Mouse (Mus musculus) hindbrain, embryonic 11.5 days (tissue): Measurements from ENCODE around the gene Ms4a3. TPM values are rescaled to one million over a fixed set of nuclear protein-coding genes. Genes with fewer than 3 reads are reported as not detected.

Source experiments
- ATAC-seq: fragments of 200-750 bp; cut with Nextera tagmentation; 2 replicates; pipeline ENCODE4 v1.8.0; 2017; ENCODE audit warnings: mild to moderate bottlenecking, moderate TSS enrichment, moderate library complexity; ENCODE audit not compliant: low FRiP score
- DNase-seq: peaks from one replicate; pipeline ENCODE4 v3.0.0-alpha.2; 2015; ENCODE audit warnings: low spot score
- H3K27ac ChIP-seq: fragments of 300-500 bp; sonication (generic); 2 replicates; pipeline ENCODE4 v1.5.1; 2014; ENCODE audit warnings: mild to moderate bottlenecking, low read depth, low read length
- H3K27me3 ChIP-seq: fragments of 300-500 bp; sonication (generic); 2 replicates; pipeline ENCODE4 v1.6.1; 2014; ENCODE audit warnings: mild to moderate bottlenecking, low read length, moderate library complexity, mixed read lengths; ENCODE audit not compliant: control insufficient read depth, insufficient read depth
- H3K36me3 ChIP-seq: fragments of 300-500 bp; sonication (generic); 2 replicates; pipeline ENCODE4 v1.6.1; 2014; ENCODE audit warnings: mild to moderate bottlenecking, low read length, moderate library complexity, mixed read lengths; ENCODE audit not compliant: control insufficient read depth, insufficient read depth
- H3K4me1 ChIP-seq: fragments of 300-500 bp; sonication (generic); replicated peaks from 2 replicates; pipeline ENCODE4 v1.6.1; 2014; ENCODE audit warnings: low read length, mixed read lengths; ENCODE audit not compliant: control insufficient read depth, insufficient read depth
- H3K4me2 ChIP-seq: fragments of 300-500 bp; sonication (generic); replicated peaks from 2 replicates; pipeline ENCODE4 v1.6.1; 2014; ENCODE audit warnings: mild to moderate bottlenecking, low read depth, low read length
- H3K4me3 ChIP-seq: fragments of 300-500 bp; sonication (generic); 2 replicates; pipeline ENCODE4 v1.5.1; 2014; ENCODE audit warnings: low read depth, low read length
- H3K9ac ChIP-seq: fragments of 300-500 bp; sonication (generic); 2 replicates; pipeline ENCODE4 v1.6.1; 2014; ENCODE audit warnings: low read depth, low read length
- H3K9me3 ChIP-seq: fragments of 300-500 bp; sonication (generic); 2 replicates; pipeline ENCODE4 v1.6.1; 2016; ENCODE audit warnings: low read length; ENCODE audit not compliant: control insufficient read depth
- WGBS: fragments of 180-500 bp; shearing (Covaris S2); extraction: QIAGEN DNeasy Blood & Tissue Kit; methylation state at CpG from one replicate; pipeline ENCODE4 v1.1.7; 2014; 5-methylcytosine and 5-hydroxymethylcytosine counted together
- polyA plus RNA-seq: library from polyadenylated mRNA; unstranded; fragments of >200 nt; fragmentation: Nextera tagmentation; extraction: Ambion mirVana; gene quantifications from 2 replicates; pipeline ENCODE4 v1.2.1, GENCODE M21; 2014

Gene Ms4a3
- 0.36 TPM in 1 of 2 replicates, not detected in the other for polyA plus RNA-seq

DNA sequence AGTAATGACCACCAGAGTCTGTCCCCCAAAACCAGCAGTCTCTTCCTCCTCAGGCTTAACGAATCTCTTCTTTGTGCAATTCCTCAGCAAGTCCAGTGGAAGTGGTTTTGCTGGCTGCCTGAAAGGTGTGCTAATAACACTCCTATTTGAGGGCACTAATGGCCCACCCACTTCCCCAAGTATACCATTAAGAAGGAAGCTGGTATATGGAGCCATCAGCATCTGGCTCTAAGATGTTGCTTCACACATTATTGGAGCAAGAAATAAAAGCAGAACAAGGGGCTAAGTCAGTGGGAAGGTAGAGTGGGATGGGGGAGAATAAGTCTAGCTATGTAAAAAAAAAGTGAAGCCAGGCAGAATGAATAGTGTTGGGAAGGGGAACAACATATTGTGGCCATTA lies at the start of gene Ms4a3:
Ms4a3 (minus strand) TSS at position 120 of the 400 bp plus-strand sequence.
- Histone ChIP-seq H3K36me3 (no peaks in the 10 kb centered on the region), H3K4me3 (no peak within 1 kb of the TSS), H3K9me3 (no peaks in the 10 kb centered on the region), H3K27ac (no peak within 1 kb of the TSS), H3K4me1 (no peaks in the 10 kb centered on the region), H3K27me3 (no peaks in the 10 kb centered on the region), H3K4me2 (no peak within 1 kb of the TSS), H3K9ac (no peak within 1 kb of the TSS)
- ATAC-seq (no peak), DNase-seq (no peak)
- WGBS: 73% methylated on average over 1 of the region's 1 CpGs

DNA sequence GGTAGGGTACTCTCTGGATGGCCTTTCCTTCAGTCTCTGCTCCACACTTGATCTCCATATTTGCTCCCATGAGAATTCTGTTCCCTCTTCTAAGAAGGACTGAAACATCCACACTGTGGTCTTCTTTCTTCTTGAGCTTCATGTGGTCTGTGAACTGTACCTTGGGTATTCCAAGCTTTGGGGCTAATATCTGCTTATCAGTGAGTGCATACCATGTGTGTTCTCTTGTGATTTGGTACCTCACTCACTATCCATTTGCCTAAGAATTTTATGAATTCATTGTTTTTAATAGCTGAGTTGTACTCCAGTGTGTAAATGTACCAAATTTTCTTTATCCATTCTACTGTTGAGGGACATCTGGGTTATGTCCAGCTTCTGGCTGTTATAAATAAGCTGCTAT lies 20.9 kb upstream of the Ms4a3 start:
- Histone ChIP-seq H3K36me3 (no peaks in the 10 kb centered on the region), H3K4me3 (no peak overlapping the region), H3K4me1 (no peaks in the 10 kb centered on the region), H3K27ac (no peak overlapping the region), H3K27me3 (no peaks in the 10 kb centered on the region), H3K9ac (no peak overlapping the region), H3K4me2 (no peak overlapping the region), H3K9me3 (no peaks in the 10 kb centered on the region)
- no peak for DNase-seq
- ATAC-seq: no peak

DNA sequence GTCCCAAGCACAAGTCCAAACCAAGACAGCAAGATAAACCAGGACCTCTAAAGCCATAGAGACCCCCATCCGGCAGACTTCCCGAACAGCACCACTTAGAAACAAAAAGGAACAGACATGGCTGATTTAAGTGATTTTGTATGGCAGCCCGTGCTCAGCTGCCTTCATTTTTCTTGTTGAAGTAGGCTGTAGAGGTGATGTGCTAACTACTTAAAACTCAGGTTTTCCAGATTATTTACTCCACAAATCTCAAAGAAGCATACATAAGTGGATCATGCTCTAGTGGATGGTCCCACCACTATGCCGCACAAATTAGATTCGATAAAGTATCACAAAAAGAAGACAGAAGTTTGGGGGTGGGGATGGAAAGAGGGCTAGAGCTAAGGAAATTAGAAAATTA lies 19.8 kb upstream of the Ms4a3 start, which contains the start of gene Oosp2:
Oosp2 (minus strand) TSS at position 101 of the 400 bp plus-strand sequence.
- WGBS: 93% methylated on average over 5 of the region's 5 CpGs
- Histone ChIP-seq H3K27me3 (no peaks in the 10 kb centered on the region), H3K4me3 (no peak within 1 kb of the TSS), H3K4me2 (no peak within 1 kb of the TSS), H3K27ac (no peak within 1 kb of the TSS), H3K9me3 (no peaks in the 10 kb centered on the region), H3K9ac (no peak within 1 kb of the TSS), H3K4me1 (no peaks in the 10 kb centered on the region), H3K36me3 (no peaks in the 10 kb centered on the region)
- no peak for ATAC-seq
- no peak for DNase-seq

DNA sequence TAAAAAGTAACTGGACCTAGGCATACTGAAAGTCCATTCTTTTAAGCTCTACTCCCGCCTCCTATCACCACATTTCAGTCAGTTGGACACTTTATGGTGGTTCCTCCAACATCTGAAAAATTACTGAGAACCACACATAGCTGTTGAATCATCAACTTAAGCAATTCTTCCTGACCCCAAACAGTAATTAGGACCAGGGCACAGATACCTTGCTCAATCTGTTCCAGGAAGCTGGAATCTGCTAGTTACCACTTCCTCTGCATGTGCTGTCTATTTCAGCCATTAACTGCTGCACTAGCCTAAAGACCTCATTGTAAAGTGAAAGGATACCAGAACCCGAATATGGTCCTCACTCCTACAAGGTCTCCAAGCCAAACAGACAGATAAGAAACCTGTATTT lies 18.5 kb upstream of the Ms4a3 start:
- ATAC-seq (no peak), DNase-seq (no peak)
- Histone ChIP-seq H3K4me1 (no peaks in the 10 kb centered on the region), H3K36me3 (no peaks in the 10 kb centered on the region), H3K27ac (no peak overlapping the region), H3K9me3 (no peaks in the 10 kb centered on the region), H3K4me2 (no peak overlapping the region), H3K9ac (no peak overlapping the region), H3K27me3 (no peaks in the 10 kb centered on the region), H3K4me3 (no peak overlapping the region)
- 75% methylated on average over 2 of the region's 2 CpGs for WGBS

DNA sequence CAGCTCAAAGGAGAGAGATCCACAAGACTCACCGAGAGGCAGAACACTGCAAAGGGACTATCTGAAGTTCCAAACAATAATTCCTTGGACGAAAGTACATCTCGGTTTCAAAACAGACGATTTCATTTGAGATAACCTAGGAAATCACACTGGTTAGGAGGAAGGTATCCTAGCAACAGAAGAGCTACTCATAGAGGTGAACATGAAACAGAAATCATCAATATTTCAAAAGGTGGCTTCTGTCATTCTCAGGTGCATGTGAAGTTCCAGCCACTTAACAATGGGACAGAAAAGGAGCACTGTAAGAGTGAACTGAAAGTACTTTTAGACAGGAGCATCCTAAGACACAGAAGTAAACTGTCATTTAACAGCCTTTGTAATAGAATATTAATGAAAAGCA lies 8.9 kb upstream of the Ms4a3 start:
- Histone ChIP-seq H3K27ac (no peak overlapping the region), H3K9me3 (no peaks in the 10 kb centered on the region), H3K9ac (no peak overlapping the region), H3K4me2 (no peak overlapping the region), H3K4me1 (no peaks in the 10 kb centered on the region), H3K27me3 (no peaks in the 10 kb centered on the region), H3K36me3 (no peaks in the 10 kb centered on the region), H3K4me3 (no peak overlapping the region)
- no peak for ATAC-seq
- DNase-seq: no peak
- WGBS: 82% methylated on average over 4 of the region's 4 CpGs

DNA sequence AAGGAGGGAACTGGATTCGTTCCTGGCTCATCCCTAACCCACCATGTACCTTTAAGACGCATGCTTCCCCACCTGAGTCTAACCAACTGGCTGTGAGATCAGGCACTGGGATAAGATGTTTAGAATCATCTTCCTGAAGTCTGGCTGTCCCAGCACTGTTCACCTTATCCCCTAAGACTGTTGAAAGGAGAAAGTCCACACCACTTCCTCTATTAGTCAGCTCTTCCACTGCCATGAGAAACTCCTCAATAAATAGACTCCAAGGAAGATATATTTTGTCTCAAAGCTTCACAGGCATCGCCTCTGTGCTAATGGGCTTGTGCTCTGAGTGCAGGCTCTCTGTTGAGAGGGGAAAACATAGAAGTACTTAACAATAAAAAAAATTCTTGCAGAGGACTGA lies 5.5 kb upstream of the Ms4a3 start:
- H3K9me3 ChIP-seq: no peaks in the 10 kb centered on the region
- DNase-seq (no peak), ATAC-seq (no peak)
- no peaks in the 10 kb centered on the region for H3K4me1 ChIP-seq
- H3K4me3 ChIP-seq: no peak overlapping the region
- no peaks in the 10 kb centered on the region for H3K36me3 ChIP-seq
- H3K27me3 ChIP-seq: no peaks in the 10 kb centered on the region
- H3K4me2 ChIP-seq: no peak overlapping the region
- no peak overlapping the region for H3K9ac ChIP-seq
- no peak overlapping the region for H3K27ac ChIP-seq
- WGBS: 89% methylated on average over 3 of the region's 3 CpGs

DNA sequence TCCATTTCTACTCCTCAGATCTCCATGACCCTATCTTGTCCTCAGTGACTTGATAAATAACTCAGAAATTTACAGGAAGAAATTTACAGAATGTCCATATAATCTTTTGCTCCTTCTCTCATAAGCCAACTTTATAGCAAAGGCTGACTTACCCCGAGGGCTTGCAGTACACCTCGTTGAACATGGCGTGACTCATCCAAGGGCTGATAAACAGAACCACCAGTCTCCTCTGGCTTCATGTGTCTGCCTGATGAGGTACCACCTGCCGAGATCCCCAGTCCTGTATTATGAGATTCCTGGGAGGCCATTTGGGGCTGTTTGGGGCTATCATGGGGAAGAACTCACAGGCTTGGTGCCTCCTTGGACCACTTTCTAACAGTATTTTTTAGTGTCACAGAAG lies 1.6 kb downstream of the Ms4a3 start:
- no peak overlapping the region for H3K27ac ChIP-seq
- no peak overlapping the region for H3K9ac ChIP-seq
- 75% methylated on average over 4 of the region's 4 CpGs for WGBS
- no peak overlapping the region for H3K4me2 ChIP-seq
- DNase-seq (no peak), ATAC-seq (no peak)
- no peak overlapping the region for H3K4me3 ChIP-seq
- H3K36me3 ChIP-seq: no peaks in the 10 kb centered on the region
- no peaks in the 10 kb centered on the region for H3K27me3 ChIP-seq
- H3K4me1 ChIP-seq: no peaks in the 10 kb centered on the region
- H3K9me3 ChIP-seq: no peaks in the 10 kb centered on the region

DNA sequence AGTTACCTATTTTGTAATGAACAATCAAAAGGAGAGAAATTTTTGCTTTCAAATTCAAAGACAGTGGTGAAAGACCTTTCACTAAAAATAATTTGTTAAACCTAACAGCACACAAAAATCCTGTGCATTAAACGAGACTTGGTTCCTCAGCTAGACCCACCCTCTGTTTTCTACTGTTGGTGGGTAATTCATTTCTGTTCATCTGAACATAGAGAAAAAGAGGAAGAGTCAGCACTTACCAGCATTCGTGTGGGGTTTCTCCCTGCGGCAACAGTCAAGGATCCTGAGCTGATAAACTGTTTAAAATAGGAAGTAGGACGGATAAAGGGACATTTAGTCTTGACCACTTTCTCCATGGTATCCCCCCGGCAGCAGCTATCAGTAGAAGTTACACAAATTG lies 5.1 kb downstream of the Ms4a3 start:
- WGBS: 81% methylated on average over 5 of the region's 5 CpGs
- no peak overlapping the region for H3K9ac ChIP-seq
- H3K36me3 ChIP-seq: no peaks in the 10 kb centered on the region
- no peak overlapping the region for H3K4me3 ChIP-seq
- no peak overlapping the region for H3K4me2 ChIP-seq
- DNase-seq (no peak), ATAC-seq (no peak)
- H3K27me3 ChIP-seq: no peaks in the 10 kb centered on the region
- H3K9me3 ChIP-seq: no peaks in the 10 kb centered on the region
- H3K27ac ChIP-seq: no peak overlapping the region
- H3K4me1 ChIP-seq: no peaks in the 10 kb centered on the region

DNA sequence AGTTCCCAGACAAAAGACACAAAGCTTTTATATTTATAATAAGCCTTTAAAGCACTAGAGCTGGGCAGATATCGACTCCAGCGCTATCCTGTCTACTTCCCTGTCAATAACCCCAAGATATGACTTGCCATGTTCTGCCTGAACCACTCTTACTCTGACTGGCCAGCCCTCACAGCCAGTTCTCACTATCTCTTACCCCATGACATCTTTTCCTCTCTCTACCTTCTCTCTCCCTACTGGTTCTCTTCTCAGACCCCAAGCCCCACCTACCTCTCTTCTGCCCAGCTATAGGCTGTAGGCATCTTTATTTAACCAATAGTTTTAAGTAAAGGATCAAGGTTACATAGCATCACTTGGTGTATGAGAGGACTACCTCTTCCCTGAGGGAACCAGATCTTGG lies 6.3 kb downstream of the Ms4a3 start:
- no peaks in the 10 kb centered on the region for H3K27me3 ChIP-seq
- no peaks in the 10 kb centered on the region for H3K4me1 ChIP-seq
- 80% methylated on average over 2 of the region's 2 CpGs for WGBS
- DNase-seq (no peak), ATAC-seq (no peak)
- no peak overlapping the region for H3K9ac ChIP-seq
- no peak overlapping the region for H3K4me2 ChIP-seq
- H3K36me3 ChIP-seq: no peaks in the 10 kb centered on the region
- H3K9me3 ChIP-seq: no peaks in the 10 kb centered on the region
- no peak overlapping the region for H3K27ac ChIP-seq
- no peak overlapping the region for H3K4me3 ChIP-seq
